Mouse (Mus musculus) spleen, adult 12 weeks (tissue): ENCODE measurements around the gene D6Wsu163e.
A peak's percentile ranks its signal among the peaks of the same experiment; 100 is the strongest.

ENCODE experiments used
- DNase-seq: peaks from one replicate; pipeline ENCODE4 v3.0.0; 2022; ENCODE audit warnings: low spot score

The D6Wsu163e gene

DNA sequence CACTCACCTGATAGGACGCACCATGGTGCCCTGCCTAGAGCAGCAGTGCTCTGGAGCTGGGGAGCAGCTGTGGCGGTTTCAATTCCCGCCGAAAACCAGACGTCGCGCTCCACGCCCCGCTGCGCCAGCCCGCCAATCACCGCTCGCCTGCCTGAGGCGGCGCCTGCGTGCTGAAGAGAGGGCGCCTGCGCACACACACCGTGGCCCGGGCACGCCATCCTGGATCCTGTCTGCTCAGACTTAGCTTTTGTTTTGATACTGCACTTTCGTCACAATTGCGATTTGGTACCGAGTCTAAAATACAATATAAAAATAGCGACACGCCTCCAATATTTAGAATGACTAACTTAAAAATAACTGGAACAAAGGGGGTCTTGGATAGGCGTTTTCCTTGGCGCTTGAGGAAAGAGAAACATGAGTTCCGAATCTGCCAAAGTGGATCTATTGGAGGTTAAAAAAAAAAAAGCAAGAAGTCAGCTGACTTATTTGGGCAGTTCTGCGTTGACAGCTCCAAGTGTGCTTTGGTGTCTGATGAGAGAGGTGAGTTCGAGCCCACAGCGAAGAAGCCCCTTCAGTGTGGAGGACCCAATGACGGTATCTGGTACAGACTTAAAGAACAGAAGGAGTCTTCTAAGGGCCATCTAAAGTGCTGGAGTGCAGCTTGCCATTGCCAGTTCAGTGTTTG lies at the start of gene D6Wsu163e, which contains the start of gene Rad51ap1:
TSS of gene D6Wsu163e (plus strand) at position 476 of the 685 bp plus-strand sequence.
TSS of gene Rad51ap1 (minus strand) at position 101 of the 685 bp plus-strand sequence.
- DNase-seq = peak; percentile 94

DNA sequence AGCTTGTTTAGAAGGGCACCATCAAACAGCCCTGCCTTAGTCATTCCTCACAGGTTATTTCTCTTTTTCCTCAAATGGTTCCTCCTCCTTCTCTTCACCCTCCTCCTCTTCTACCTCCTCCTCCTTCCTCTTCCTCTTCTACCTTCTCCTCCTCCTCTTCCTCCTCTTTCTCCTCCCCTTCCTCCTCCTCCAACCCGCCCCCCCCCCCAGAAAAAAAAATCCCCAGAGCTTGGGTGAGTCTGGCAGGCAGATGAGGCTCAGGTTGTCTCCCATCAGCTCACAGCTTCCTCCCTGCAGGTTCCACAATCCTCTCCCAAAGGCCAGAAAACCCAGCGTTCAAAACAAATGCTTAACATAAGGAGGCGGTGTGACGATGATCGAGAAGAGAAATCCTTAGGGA lies 32.4 kb upstream of the D6Wsu163e start:
- no peak for DNase-seq

DNA sequence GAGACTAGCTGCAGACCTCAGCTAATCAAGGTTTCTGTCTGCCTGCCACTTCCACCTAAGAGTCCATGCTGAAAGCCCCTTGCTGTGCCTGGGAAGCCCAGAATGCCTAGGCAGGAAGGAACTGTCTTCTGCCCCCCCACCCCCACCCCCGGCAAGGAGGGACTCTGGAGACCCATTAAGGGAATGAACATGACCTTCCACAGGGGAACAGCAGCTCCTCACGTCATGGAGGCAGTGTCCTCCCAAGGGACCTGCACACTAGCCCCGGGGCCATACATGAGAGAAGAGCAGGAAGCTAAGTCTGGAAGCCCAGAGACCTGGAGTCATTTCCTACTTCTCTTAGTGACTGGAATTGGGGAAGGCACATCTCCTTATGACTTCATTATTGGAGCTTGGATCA lies 31.9 kb upstream of the D6Wsu163e start:
- DNase-seq = no peak

DNA sequence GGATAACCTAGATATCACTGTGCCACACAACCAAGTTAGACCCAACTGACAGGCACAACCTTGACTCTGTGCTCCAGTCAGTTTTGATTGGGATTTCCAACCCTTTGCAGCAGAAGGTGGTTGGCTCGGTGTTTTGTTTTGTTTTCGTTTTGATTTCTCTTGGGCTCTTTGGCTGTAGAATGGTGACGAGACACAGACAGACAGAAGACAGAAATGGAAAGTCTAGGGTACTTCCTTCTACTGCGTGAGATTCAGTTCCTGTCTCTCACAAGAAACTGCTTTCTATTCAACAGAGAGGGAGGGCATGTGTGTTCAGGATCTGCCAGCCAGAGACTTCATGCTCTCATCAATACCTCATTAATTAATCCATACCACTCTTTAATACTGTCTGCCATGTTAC lies 29.0 kb upstream of the D6Wsu163e start:
- no peak for DNase-seq

DNA sequence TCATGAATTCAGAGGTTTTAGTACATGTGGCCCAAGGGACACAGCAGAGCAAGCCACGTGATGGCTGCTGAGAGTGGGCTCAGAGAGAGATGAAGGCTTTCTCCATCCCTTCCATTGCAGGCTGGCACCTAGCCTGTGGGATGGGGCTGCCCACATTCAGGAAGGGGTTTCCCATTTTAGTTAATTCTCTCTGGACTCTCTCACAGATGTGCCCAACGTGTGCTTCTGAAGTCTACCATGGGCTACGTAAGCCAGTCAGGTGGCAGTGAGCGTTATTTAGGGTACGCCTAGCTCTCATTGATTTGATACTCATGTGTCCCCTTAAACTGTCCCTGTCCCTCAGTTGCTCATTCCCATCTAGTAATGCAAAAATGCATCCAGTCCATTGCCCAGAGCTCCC lies 24.8 kb upstream of the D6Wsu163e start:
- DNase-seq = no peak

DNA sequence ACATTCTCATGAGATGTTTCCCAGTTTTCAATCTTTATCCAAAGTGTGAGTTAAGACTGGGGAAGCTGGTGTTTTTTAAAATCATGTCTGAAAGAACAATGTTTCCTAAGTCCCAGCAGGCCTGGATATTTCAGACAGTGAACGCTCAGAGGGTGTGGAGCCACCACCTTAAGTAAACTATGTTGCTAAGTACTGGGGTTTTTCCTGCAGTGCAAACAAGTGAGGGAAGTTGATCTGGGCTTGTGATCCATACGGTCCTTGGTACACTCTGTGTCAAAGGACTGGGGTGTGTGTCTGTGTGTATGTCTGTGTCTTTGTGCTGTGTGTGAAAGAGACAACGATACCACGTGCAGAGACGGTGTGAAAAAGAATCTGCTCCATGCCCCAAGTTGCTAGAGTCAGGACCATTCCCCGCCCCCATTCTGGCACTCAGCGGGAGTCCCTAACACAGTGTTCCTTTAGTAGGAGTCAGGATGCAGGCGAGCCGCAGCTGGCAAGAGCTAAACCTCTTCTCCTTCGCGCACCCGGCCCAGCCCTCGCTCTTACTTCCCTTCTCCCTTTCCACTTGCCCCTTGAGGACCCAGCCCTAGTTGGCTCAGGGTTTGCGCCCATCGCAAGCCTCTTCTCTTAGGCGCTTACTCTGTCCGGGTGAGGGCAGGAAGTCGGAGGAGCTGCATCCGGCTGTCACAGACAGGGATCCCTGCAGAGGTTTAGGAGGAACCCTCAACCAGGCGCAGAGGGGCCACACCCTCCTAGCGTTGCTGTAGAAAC lies 18.5 kb upstream of the D6Wsu163e start, which contains the start of gene Dyrk4:
TSS of gene Dyrk4 (minus strand) at position 729 of the 771 bp plus-strand sequence.
- DNase-seq = no peak

DNA sequence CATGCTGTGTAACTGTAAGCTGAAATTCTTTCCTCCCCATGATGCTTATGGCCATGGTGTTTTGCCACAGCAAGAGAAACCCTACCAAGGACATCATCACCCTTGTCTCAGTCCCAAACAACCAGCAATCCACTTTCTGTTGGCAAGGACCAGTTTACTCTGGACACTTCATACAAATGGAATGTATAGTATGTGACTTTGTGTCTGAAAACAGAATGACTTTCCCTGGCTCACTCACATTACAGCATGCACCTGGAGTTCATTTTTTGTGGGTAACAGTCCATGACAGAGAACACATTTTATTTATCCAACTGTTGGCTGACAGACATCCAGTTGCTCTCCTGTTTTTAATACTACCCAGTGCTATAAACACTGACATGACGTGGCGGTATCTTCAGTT lies 6.9 kb upstream of the D6Wsu163e start:
- DNase-seq = no peak

DNA sequence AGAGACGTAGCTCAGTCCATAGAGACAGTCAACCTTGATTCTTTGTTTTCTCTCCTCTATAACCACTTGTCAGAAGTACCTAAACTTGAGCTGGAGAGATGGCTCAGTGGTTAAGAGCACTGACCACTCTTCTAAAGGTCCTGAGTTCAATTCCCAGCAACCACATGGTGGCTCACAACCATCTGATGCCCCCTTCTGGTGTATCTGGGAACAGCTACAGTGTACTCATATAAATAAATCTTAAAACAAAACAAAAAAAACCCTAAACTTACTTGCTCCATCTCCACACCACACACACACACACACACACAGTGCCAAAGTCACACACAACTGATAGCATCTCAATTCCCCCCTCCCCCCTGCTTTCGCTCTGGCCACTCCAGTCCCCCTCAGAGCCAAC lies 1.7 kb upstream of the D6Wsu163e start:
- no peak for DNase-seq

DNA sequence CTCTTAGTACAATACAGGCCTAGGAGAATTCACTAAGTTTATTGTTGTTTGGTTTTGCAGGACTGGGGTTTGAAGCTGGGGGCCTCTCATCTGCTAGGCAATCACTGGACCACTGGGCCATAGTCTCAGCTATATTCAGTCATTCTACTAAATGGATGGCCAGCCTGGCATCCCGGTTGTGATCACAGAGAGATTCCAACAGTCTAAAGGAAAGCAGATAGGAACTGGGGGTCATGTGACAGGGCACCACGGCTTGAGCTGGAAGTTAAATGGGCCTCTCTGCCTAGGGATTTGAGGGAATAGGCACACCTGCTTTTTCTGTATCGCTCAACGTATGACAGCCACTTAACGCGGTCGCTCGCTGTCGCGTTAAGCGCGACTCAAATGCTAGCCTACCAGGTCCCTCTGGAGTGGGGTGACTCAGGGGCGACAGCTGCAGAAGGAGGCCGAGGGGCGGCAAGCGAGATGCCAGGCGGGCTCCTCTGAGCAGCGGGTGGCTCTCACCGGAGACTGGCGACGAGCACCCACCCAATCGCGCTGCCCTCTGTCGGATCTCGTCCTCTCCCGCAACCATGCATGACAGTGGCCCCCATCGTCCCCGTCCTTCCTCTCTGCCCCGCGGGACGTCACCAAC lies 792 bp upstream of the D6Wsu163e start:
- no peak for DNase-seq

DNA sequence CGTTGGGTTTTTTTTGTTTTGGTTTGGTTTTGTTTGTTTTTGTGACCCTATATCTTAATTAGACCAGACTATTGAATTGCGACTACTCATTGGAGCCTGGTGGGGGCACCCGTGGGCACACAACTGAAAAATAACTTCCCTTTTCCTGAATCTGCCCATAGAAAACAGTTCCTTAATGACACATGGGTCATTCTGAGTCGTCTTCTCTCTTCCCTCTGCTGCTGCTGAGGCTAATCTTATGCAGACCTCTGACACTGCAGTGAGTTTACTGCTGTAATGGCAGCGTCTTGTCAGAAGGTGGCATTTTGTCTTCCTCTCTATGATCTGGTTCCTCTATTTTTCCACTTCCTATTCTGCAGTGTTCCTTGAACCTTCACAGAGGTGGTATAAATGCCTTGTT lies 689 bp downstream of the D6Wsu163e start:
- DNase-seq = peak; percentile 17

DNA sequence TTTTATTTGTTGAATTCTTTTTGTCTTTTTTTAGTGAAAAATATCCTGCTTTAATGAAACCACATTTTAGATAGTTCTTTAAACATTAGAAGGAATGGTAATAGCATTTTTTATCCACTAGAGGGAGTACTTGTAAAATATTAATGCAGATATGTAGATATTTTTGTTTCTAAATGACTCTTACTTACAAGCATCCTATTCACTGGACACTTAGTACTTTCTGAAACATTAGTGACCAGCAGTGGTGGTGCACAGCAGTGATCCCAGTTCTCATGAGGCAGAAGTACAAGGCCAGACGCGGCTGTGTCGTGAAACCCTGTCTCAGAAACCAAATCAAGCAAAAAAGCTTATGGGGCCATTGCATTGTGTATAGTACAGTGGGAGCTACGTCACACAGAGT lies 8.6 kb downstream of the D6Wsu163e start:
- DNase-seq = no peak

DNA sequence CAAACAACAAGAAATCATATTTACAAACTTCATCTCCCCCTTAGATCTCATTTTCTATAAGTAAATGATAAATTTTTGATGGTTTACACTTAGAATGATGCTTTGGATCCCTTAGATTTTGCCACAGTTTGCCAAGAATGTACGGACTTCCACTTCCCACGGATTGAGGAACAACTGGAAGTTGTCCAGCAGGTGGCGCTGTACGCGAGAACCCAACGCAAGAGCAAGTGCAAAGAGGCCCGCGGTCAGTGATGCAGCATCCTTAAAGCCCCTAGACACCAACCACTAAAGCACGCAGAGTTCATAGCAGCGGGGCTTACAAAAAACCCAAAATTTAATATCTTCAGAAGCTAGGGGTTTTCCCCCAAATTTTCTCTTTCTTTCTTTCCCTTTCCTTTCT lies 16.0 kb downstream of the D6Wsu163e start:
- DNase-seq = peak; percentile 44

DNA sequence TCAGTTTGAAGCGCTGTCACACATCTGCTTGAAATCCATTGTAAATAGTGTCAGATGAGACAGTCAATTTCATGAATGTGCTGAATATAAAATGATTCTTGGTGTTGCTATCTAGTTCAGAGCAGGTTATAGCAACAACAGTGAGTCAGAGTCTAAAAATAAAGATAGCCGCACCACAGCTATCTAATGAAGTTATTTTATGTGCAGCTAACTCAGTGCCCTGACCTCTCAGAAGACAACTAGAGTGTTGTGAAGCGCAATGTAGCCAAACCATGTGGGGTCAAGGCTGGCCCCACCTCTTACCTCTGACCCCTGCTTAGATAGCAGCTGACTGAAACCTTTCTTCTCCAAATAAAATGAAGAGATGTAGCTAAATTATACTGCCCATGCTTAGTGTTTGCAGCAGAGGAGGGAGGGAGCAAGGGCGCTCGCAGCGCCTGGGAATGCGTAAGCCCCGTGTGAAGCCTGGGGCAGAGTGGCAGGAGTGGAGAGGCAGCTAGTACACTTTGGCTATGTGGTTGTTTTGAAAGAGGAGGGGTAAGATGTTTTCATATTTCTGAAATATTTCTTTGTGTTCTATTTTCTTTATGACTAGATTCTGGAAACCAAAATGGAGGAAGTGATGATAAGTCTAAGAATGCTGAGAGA lies 21.7 kb downstream of the D6Wsu163e start:
- no peak for DNase-seq

DNA sequence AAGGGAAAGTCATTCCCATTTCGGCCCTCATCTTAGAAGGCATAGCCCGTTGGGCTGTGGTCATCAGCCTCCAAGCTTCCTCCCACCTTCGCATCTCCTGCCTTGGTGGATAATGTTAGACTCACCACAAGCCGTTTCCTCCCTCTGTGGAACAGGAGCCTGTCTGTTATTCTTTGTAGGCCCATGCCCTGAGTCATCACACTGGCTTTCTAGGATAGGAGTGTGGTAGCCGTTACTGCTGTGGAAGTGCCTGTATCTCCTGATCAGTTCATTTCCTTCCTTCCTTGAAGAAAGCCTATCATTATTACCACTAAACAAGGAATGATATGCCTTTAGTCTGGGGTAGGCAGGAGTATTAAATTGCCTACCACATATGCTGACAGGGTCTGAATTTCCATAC lies 22.9 kb downstream of the D6Wsu163e start:
- no peak for DNase-seq

DNA sequence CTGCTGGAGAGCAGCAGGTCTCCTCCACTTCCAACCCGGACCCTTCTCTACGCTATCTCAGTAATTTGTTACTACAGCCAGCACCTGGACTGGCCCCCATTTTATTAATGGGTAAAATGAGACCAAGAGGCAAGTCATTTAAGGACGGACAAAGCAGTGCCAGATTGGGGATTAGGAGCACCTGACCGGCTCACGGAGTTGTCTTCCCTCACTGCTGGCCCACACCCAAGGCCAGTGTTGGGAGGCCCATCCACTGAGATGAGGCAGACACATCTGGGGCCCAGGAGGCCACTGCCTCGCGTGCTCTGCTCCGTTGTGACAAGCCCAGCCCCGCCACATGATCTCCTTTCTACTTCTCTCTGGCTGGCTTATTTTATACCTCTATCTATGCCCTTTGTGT lies 23.7 kb downstream of the D6Wsu163e start:
- no peak for DNase-seq

DNA sequence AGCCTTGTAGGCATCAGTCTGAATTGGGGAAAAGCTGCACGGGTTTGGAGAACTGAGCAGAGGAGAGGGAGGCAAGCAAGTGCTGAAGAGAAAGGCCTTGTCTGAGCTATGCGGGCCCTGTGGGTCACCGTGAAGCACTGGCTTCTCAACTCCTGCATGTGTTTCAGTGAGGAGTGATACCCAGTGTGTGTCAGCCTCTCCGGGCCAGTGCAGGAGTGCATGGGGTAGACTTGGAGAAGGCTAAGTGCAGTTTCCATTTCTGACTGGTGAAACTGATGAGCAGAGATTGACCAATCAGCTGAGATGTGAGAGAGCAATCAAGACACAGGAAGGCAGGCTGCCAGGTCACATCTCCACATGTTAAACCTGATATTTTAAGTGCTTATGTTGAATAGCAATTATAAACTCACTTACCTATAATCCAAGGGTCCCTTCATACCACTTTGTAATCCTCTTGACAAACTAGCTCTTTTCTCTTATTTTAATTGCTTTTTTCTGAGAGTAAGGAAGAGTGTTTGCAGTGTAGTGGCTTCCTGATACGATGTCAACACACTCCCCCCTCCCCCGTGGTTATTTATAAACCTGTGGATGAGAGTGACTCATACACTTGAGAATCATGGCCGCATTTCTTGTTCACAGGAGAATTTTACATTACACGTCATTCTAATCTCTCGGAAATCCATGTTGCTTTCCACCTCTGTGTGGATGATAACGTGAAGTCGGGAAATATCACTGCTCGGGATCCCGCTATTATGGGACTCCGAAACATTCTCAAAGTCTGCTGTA lies 26.7 kb downstream of the D6Wsu163e start:
- DNase-seq = no peak

DNA sequence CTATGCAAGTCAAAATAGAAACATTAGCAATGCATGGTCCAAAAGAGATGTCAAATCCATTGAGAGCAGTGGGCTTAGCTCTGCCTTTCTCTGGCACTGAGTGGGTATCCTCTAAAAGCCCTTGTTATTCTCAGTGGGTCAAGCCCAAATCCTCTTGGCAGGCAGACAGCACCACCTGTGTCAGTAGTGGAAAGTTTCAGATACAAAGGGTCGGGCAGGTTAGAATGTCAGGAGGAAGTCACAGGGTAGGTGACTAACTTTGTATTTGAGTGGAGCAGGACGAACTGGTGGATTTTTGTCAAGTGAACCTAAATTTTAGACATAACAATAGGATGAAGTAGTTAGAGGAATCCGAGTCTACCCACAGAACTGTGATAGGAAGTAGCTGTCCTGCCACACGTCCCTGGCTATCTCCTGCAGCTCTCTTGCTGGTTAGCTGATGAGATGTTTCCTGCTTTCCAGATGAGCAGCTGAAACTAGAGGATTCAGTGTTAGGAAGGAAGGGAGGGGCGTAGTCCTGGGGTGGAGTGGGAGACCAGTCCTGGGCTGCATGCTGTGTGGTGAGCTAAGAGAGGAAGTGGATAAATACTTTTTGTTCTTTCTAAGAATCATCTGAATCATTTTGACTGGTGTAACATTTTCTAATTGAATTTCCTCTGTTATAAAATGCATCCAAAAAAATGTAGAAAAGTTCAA lies 41.9 kb downstream of the D6Wsu163e start:
- DNase-seq = no peak

DNA sequence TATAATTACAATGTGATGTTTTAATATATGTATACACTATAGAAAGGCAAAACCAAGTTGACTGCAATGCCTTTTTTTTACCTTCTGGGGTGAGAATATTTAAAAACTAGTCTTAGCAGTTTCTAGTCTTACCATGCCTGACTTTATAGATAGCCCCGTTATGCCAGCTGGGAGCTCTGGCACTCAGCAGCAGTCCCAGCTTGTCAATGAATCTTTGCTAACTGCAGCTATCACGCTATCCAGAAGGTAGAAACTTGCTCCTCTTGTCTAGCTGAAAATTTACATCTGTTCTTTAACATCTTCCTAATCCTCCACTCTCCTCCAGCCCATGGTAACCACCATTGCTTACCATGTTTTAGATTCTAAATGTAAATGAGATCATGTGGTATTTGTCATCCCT lies 53.9 kb downstream of the D6Wsu163e start:
- DNase-seq = no peak

DNA sequence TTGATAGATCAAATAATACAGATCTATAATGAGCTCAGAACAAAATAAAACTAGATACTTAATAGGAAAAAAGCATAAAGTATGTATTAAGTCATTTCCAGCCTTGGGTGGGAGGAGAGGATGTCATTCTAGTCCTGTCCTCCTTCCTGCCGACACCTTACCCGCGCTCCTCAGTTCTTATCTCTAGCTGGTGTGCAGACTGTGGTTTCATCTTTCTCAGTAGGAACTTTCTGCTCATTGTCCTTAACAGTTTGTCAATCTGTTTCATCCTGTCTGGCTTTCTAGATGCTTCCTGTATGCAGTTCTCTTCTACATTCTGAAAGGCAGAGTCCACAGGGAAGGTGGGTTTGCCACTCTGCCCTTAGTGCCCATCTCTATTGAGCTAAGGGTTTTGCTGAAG lies 55.7 kb downstream of the D6Wsu163e start:
- DNase-seq = no peak

DNA sequence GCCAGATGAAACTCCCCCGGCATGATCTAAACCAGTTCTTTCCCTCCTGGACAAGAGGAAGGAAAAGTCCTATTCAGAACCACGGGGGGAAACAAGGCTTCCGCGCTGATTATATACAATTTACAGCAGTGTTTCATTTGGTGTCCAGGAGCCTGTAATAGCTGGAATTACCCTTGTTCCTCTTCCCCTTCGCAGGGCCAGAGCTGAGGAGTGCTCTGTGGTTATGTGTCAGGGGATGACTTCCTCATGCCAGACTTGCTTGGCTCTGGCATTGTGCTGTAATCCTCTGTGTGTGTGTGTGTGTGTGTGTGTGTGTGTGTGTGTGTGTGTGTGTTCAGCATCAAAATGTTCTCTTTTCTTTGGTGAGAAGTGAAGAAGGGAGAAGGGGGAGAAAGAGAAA lies 56.6 kb downstream of the D6Wsu163e start:
- no peak for DNase-seq

DNA sequence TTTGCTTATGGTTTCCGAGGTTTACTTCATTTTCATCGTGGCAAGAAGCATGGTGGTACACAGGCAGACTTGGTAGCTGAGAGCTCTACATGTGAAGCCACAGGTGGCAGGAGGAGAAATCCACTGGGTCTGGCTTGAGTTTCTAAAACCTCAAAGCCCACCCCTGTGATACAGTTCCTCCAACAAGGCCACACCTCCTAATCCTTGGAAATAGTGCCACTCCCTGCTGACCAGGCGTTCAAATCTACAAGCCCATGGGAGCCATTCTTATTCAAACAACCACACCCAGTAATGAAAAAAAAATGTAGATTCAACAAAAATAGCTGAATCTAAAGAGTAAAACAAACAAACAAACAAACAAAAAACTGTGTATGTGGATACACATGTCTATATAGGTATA lies 65.9 kb downstream of the D6Wsu163e start:
- no peak for DNase-seq
